Mouse (Mus musculus) limb, embryonic 13.5 days (tissue): ENCODE results near the gene Lhx9. TPM values are rescaled to one million over a fixed set of nuclear protein-coding genes. Genes with fewer than 3 reads are reported as not detected.
A peak's percentile ranks its signal among the peaks of the same experiment; 100 is the strongest.

ENCODE experiments used
- ATAC-seq: fragments of 200-750 bp; cut with Nextera tagmentation; 2 replicates; pipeline ENCODE4 v1.8.0; 2017; ENCODE audit warnings: low read depth, moderate number of reproducible peaks, moderate TSS enrichment; ENCODE audit not compliant: low FRiP score
- H3K27ac ChIP-seq: fragments of 300-500 bp; sonication (generic); 2 replicates; pipeline ENCODE4 v1.5.1; 2015; ENCODE audit warnings: inconsistent platforms, mild to moderate bottlenecking, moderate library complexity
- H3K27me3 ChIP-seq: fragments of 300-500 bp; sonication (generic); 2 replicates; pipeline ENCODE4 v1.6.1; 2015; ENCODE audit warnings: mild to moderate bottlenecking, inconsistent platforms
- H3K36me3 ChIP-seq: fragments of 300-500 bp; sonication (generic); 2 replicates; pipeline ENCODE4 v1.6.1; 2015; ENCODE audit warnings: inconsistent platforms, mild to moderate bottlenecking, moderate library complexity
- H3K4me1 ChIP-seq: fragments of 300-500 bp; sonication (generic); 2 replicates; pipeline ENCODE4 v1.6.1; 2015; ENCODE audit warnings: inconsistent platforms
- H3K4me2 ChIP-seq: fragments of 300-500 bp; sonication (generic); replicated peaks from 2 replicates; pipeline ENCODE4 v1.6.1; 2015; ENCODE audit warnings: inconsistent platforms, mild to moderate bottlenecking, moderate library complexity
- H3K4me3 ChIP-seq: fragments of 300-500 bp; sonication (generic); 2 replicates; pipeline ENCODE4 v1.5.1; 2015; ENCODE audit warnings: moderate library complexity, mild to moderate bottlenecking, inconsistent platforms
- H3K9ac ChIP-seq: fragments of 300-500 bp; sonication (generic); 2 replicates; pipeline ENCODE4 v1.6.1; 2015; ENCODE audit warnings: mild to moderate bottlenecking, inconsistent platforms
- H3K9me3 ChIP-seq: fragments of 300-500 bp; sonication (generic); 2 replicates; pipeline ENCODE4 v1.6.1; 2016; ENCODE audit warnings: inconsistent platforms
- WGBS: fragments of 180-500 bp; shearing (Covaris S2); methylation state at CpG from one replicate; pipeline ENCODE4 v1.1.7; 2015; 5-methylcytosine and 5-hydroxymethylcytosine counted together
- polyA plus RNA-seq: library from polyadenylated mRNA; unstranded; fragments of >200 nt; fragmentation: Nextera tagmentation; extraction: Ambion mirVana; gene quantifications from 2 replicates; pipeline ENCODE4 v1.2.1, GENCODE M21; 2015

Gene Lhx9
- polyA plus RNA-seq, 1 experiment from 2014 or later: 40.2 TPM

DNA sequence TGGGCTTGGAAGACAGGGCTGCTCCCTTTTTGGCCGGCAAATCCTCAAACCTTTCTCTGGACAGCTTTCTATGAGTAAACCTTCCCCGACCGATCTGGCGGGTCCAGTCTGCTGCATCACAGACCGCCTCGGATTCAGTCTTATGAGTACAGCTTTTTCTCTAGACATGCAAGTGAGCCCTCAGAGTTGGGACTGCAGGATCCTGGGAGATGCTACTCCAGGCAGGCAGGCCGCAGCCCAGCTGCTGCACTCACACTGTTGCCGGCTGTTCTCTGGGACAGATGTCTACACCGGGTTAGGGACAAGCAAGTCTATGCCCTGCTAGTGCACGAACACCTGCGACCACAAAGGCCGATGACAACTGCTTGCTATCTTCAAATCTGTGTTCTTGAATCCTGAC, 2.2 kb downstream of the Lhx9 start:
- WGBS: 12% methylated on average over 12 of the region's 12 CpGs
- Histone ChIP-seq H3K4me2 (peak overlapping the region; percentile 83), H3K4me1 (peaks cover 35% of the 10 kb centered on the region)

DNA sequence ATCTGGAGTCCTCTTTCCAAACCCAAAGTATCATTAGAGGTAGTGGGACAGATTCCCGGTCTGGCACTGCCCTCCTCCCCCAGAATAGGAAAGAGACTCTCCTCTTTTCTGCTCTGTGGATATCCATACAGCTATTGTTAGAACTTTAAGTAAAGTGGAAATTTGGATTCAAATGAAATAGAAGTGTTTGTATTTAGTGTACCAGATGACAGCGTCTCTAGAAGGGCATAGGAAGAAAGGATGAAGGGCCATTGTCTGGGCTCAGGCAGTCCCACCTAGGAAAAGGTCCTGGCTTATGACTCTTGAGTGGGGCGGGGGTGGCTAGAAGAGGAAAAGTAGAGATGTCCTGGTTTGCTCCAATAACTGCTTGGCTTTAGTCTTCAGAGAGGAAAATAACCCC, 2.9 kb downstream of the Lhx9 start:
- peaks cover 35% of the 10 kb centered on the region for H3K4me1 ChIP-seq
- peak overlapping the region; percentile 58; the same call in 1 of the 2 replicates for H3K27ac ChIP-seq
- H3K36me3 ChIP-seq: no peaks in the 10 kb centered on the region
- 41% methylated on average over 3 of the region's 3 CpGs for WGBS
- no peak for ATAC-seq
- peaks cover 52% of the 10 kb centered on the region for H3K27me3 ChIP-seq
- H3K4me3 ChIP-seq: peak overlapping the region; percentile 47
- H3K4me2 ChIP-seq: peak overlapping the region; percentile 83
- peak overlapping the region; percentile 48; the same call in 1 of the 2 replicates for H3K9ac ChIP-seq
- H3K9me3 ChIP-seq: no peaks in the 10 kb centered on the region

More for the DNA sequence above, 2.2 kb downstream of the Lhx9 start:
- peak overlapping the region; percentile 47 for H3K4me3 ChIP-seq
- no peaks in the 10 kb centered on the region for H3K9me3 ChIP-seq
- peak overlapping the region; percentile 58; the same call in 1 of the 2 replicates for H3K27ac ChIP-seq
- no peak for ATAC-seq
- peak overlapping the region; percentile 48 for H3K9ac ChIP-seq
- peaks cover 58% of the 10 kb centered on the region for H3K27me3 ChIP-seq
- peaks cover 5% of the 10 kb centered on the region for H3K36me3 ChIP-seq

DNA sequence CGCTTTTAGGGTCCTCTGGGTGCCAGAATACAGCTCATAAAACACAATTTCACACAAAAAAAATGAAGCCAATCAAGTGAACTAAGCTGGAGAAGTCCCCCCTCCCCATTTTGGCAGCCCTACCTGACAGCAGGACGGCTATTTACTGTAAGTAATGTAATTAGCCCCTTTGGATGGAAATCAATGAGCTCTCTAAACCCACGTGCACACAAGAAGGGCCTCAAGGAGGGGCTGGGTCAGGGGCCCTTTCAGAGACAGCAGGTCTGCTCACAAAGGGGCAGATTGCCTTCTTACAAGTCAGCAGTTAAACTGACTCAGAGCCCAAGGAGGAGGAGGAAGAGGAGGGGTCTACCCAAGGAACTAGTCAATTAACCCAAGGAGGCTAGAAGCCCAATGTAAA, 4.2 kb downstream of the Lhx9 start:
- H3K9me3 ChIP-seq: no peaks in the 10 kb centered on the region
- H3K27me3 ChIP-seq: peaks cover 51% of the 10 kb centered on the region
- peak overlapping the region; percentile 71 for H3K4me3 ChIP-seq
- H3K27ac ChIP-seq: peak overlapping the region; percentile 92
- peaks cover 39% of the 10 kb centered on the region for H3K4me1 ChIP-seq
- WGBS: 4% methylated on average over 3 of the region's 3 CpGs
- H3K9ac ChIP-seq: peak overlapping the region; percentile 79
- no peaks in the 10 kb centered on the region for H3K36me3 ChIP-seq
- H3K4me2 ChIP-seq: peak overlapping the region; percentile 81
- ATAC-seq: no peak

DNA sequence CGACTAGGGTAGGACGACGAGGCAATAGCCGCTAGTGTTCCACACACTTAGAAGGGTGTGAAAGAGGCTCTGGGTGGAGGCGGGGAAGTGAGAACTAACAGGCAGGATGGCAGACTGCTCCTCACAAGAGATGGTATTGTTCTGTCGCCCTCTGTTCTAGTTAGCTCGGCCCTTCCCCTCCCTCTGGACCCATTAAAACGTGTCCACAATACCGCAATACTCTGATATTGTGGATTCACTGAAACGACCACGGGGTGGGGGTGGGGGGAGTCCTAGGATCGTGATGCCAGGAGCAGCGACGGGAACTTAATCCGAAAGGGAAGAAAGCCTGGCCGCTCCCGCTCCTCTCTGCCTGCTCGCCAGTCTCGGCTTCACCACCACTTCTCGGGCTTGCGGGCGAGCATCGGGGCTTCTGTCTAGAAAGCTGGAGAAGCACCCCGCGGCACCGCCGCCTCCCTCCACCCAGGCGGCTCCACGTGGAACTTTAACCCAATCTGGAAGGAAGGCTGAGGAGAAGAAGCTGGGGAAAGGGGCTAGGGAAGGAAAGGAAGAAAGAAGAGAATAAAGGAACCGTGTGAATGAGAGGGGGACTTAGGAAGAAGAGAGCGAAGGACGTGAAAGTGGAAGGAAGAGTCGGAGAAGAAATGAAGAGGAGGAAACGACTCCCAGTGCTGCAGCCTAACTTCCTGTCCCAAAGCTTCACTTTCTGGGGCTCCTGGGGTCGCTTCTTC, 4.9 kb downstream of the Lhx9 start:
- Histone ChIP-seq H3K27me3 (peaks cover 50% of the 10 kb centered on the region), H3K9ac (peak overlapping the region; percentile 79)

DNA sequence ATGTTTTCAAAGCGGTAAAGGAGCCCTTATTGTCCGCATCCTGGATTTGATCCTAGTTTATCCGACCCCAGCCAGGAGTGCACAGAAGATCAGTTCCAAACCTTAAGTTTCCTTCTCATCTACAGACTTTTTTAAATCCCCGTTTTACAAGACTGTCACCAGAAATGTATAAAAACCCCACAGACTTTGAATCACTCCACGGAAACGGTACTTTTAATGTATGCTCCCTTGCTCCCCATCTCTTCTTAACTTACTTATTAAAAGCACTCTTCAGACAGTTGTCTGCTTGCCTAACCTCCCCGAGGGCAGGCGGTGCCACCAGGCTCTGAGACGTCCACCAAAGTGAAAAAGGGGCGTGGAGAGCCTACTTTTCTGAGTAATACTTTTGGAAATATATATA, 5.6 kb downstream of the Lhx9 start:
- peaks cover 37% of the 10 kb centered on the region for H3K4me1 ChIP-seq
- H3K27ac ChIP-seq: peak overlapping the region; percentile 92
- peaks cover 50% of the 10 kb centered on the region for H3K27me3 ChIP-seq
- H3K4me2 ChIP-seq: peak overlapping the region; percentile 81
- peak overlapping the region; percentile 71 for H3K4me3 ChIP-seq
- peak overlapping the region; percentile 93 for H3K9ac ChIP-seq
- under 1% methylated on average over 10 of the region's 10 CpGs for WGBS
- ATAC-seq: no peak
- H3K9me3 ChIP-seq: no peaks in the 10 kb centered on the region
- no peaks in the 10 kb centered on the region for H3K36me3 ChIP-seq

More for the DNA sequence above, 4.9 kb downstream of the Lhx9 start:
- Histone ChIP-seq H3K4me3 (peak overlapping the region; percentile 71), H3K36me3 (no peaks in the 10 kb centered on the region), H3K27ac (peak overlapping the region; percentile 92), H3K9me3 (no peaks in the 10 kb centered on the region), H3K4me2 (peak overlapping the region; percentile 81), H3K4me1 (peaks cover 37% of the 10 kb centered on the region)
- no peak; the same call in 1 of the 2 replicates for ATAC-seq
- WGBS: under 1% methylated on average over 35 of the region's 35 CpGs

DNA sequence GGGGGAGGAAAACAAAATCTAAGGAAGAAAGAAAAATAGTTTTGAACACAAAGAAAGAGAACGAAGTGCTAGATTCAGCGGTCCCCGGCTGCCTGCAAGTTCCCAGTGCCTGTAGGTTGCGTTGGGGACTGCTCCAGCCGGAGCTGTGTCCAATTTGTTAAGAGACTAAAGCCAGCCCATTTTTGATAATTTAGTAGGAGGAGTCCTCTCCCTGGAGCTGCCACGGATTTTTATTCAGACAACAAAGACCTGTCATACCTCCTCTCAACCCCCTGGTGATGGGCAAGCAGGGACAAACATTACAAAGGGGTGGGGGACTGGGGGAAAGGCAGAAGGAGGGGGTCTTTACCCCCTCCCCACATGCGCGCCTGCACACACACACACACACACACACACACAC, 6.1 kb downstream of the Lhx9 start:
- Histone ChIP-seq H3K9me3 (no peaks in the 10 kb centered on the region), H3K4me2 (peak overlapping the region; percentile 81), H3K4me1 (peaks cover 40% of the 10 kb centered on the region), H3K27ac (peak overlapping the region; percentile 92), H3K9ac (peak overlapping the region; percentile 93), H3K27me3 (peaks cover 52% of the 10 kb centered on the region), H3K4me3 (peak overlapping the region; percentile 71), H3K36me3 (no peaks in the 10 kb centered on the region)
- WGBS: under 1% methylated on average over 8 of the region's 8 CpGs
- peak; percentile 54; the same call in 1 of the 2 replicates for ATAC-seq

DNA sequence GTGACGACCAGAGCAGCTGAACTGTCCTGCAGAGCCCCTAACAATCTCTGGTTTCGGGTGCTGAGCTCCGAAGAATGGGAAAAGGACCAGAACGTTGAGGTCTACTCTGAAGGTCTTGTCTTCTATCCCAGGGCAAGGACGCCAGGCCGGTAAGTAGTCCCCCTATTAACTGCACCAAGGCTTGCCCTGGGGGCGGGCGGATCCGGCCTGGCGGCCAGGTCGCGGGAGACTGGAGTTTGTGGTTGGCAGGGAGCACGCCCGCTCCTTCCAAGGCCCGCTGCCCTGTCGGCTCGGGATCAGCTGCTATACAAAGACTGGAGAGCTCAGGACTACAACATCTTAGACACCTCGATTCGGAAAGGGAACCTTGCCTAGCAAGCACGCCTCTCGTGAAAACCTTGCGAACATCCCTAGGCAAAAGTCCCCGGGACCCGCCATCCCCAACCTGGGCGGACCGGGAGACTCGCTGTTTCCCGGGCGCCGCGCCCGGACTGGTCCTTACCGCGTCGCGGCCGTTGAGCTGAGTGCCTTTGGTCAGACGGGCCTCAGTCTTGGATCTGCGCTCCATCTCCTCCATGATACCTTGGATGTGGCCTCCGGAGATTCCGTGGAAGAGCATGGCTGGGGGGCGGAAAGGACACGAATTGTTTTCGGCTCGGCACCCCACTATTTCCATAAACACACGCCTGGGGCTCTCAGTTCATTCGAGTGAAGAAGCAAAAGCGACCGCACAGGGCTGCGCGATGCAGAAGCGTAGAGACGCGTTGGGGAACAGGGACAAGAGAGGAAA, 6.9 kb downstream of the Lhx9 start:
- Histone ChIP-seq H3K9ac (peak overlapping the region; percentile 93), H3K4me1 (peaks cover 45% of the 10 kb centered on the region), H3K27me3 (peaks cover 54% of the 10 kb centered on the region)

DNA sequence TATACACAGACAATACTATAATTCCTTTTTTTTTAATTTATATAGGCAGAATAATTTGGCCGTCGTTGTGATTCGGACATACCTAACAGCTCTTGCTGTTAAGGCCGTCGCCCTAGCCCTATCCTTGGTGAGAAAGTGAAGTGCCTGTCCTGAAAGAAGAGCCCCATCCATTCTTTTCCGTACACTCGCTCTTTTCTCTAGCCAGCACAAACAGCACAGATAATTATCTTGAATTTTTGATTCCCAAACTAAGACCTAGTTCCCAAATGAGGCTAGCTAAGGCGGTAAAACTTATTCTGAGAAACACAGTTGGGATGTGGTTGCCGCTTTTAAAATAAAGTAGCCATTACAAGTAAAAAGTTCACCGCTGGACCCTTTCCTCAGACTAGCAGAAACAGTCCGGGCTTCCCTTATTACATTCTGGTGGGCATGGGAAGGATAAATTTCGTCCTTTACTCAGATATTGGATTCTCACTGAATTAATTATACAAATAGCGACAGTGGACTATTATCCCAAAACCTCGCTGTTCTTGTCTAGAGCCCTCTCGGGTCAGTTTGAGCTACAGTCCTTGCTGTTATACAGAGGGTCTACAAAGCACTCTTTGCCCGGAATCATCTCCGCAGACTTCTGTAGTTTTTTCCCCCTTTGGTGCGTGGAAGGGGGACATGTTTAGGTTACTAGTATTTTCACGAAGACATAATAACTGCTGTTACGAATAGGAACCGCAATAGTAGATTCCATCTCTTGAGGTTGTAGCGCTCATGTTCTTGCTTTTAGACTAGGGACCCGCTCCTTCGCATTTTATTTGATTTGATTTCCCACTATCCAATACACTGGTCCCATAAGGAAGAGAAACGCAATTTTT, 7.7 kb downstream of the Lhx9 start:
- peaks cover 52% of the 10 kb centered on the region for H3K4me1 ChIP-seq
- H3K36me3 ChIP-seq: no peaks in the 10 kb centered on the region
- peak overlapping the region; percentile 71 for H3K4me3 ChIP-seq
- no peak for ATAC-seq
- whole genome bisulfite sequencing: 3% methylated on average over 25 of the region's 25 CpGs
- peaks cover 46% of the 10 kb centered on the region for H3K27me3 ChIP-seq
- H3K4me2 ChIP-seq: peak overlapping the region; percentile 81
- H3K27ac ChIP-seq: peak overlapping the region; percentile 92
- no peaks in the 10 kb centered on the region for H3K9me3 ChIP-seq
- H3K9ac ChIP-seq: peak overlapping the region; percentile 93

More for the DNA sequence above, 6.9 kb downstream of the Lhx9 start:
- peak overlapping the region; percentile 92 for H3K27ac ChIP-seq
- no peak for ATAC-seq
- H3K9me3 ChIP-seq: no peaks in the 10 kb centered on the region
- H3K4me3 ChIP-seq: peak overlapping the region; percentile 71
- WGBS: under 1% methylated on average over 54 of the region's 54 CpGs
- H3K4me2 ChIP-seq: peak overlapping the region; percentile 81
- no peaks in the 10 kb centered on the region for H3K36me3 ChIP-seq

DNA sequence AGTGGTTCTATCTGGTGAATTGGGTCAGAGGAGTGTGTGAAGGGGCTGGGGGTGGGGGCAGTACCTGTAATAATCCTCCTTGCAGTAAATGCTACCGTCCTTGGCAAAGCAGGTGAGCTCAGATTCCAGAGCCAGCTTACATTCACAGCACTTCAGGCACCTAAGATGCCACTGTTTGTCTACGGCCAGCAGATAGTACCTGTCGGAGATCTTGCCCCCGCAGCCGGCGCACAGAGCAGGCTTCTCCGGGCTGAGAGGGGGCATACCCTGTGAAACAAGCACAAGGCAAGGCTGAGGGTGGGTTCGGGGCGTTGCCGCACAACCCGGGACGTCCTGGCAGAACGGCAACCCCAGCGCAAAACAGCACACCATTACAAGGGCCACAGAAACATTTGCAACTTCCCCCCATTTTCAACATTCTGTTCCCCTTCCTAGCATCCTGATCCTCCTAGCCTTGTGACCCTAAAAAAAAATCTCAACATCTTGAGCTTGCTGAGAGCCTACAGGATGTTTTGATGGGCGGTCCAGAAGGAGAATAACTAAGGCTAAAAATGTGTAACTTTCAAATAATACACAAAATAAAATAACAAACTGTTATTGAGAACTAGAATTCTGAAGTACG, 8.5 kb downstream of the Lhx9 start:
- H3K4me3 ChIP-seq: peak overlapping the region; percentile 71
- peaks cover 38% of the 10 kb centered on the region for H3K27me3 ChIP-seq
- H3K36me3 ChIP-seq: no peaks in the 10 kb centered on the region
- H3K9me3 ChIP-seq: no peaks in the 10 kb centered on the region
- 2% methylated on average over 16 of the region's 16 CpGs for WGBS
- peak overlapping the region; percentile 92 for H3K27ac ChIP-seq
- H3K4me1 ChIP-seq: peaks cover 47% of the 10 kb centered on the region
- H3K4me2 ChIP-seq: peak overlapping the region; percentile 81
- peak overlapping the region; percentile 93 for H3K9ac ChIP-seq
- no peak for ATAC-seq

DNA sequence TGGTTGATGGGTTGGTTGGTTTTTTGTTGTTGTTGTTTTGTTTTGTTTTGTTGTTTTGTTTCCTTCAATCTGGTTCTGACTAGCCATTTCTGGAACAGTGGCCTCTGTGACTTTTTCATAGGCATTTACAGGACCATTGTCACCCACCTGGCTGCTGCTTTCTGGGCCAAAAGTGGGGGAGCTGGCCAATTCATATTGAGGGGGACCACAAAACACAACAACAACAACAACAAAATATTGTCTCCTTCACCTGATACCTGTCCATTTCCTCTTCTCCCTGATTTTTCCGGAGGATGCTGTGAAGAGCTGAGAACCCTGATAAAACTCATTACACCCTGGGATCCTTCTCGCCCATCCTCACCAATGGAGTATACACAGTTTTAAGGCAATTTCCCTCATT, 9.1 kb downstream of the Lhx9 start:
- H3K9ac ChIP-seq: peak overlapping the region; percentile 93
- peak overlapping the region; percentile 71 for H3K4me3 ChIP-seq
- ATAC-seq: no peak
- 14% methylated on average over 2 of the region's 2 CpGs for WGBS
- no peaks in the 10 kb centered on the region for H3K9me3 ChIP-seq
- peaks cover 36% of the 10 kb centered on the region for H3K27me3 ChIP-seq
- peak overlapping the region; percentile 81 for H3K4me2 ChIP-seq
- peaks cover 50% of the 10 kb centered on the region for H3K4me1 ChIP-seq
- no peaks in the 10 kb centered on the region; the same call in 1 of the 2 replicates for H3K36me3 ChIP-seq
- H3K27ac ChIP-seq: peak overlapping the region; percentile 92
